Mouse (Mus musculus) CH12.LX (cell line): ENCODE results near the gene Togaram2. TPM values are rescaled to one million over a fixed set of nuclear protein-coding genes. Genes with fewer than 3 reads are reported as not detected.
"Not testable (repeated sequence)": the region's sequence is repeated elsewhere in the genome, so short reads cannot be mapped to it uniquely, and the experiment has no call there.

Source experiments
- DNase-seq: peaks from one replicate; pipeline ENCODE4 v3.0.0-alpha.2; 2013; ENCODE audit errors: extremely low read depth
- H3K27ac ChIP-seq: 2 replicates; pipeline ENCODE4 v1.5.1; 2012; ENCODE audit warnings: low read depth, mild to moderate bottlenecking, control low read depth, moderate library complexity; ENCODE audit not compliant: insufficient read depth
- H3K27me3 ChIP-seq: replicated peaks from 2 replicates; pipeline ENCODE3; 2012; ENCODE audit warnings: inconsistent platforms
- H3K36me3 ChIP-seq, 2 experiments: replicated peaks in 1 of 2; 2 replicates each; pipeline versions ENCODE3 to v1.6.1; 2012; ENCODE audit warnings: inconsistent platforms in 1 of 2, low read length in 1 of 2, mild to moderate bottlenecking in 1 of 2, mixed read lengths in 1 of 2, moderate library complexity in 1 of 2; ENCODE audit not compliant: control insufficient read depth in 1 of 2, insufficient read depth in 1 of 2
- H3K4me1 ChIP-seq, 2 experiments: 2 replicates each; pipeline ENCODE4 v1.6.1; 2012; ENCODE audit warnings: inconsistent platforms in 1 of 2, moderate library complexity in 1 of 2; ENCODE audit not compliant: insufficient read depth in 2 of 2, control insufficient read depth in 1 of 2
- H3K4me2 ChIP-seq: 2 replicates; pipeline ENCODE4 v1.6.1; 2012; ENCODE audit warnings: low read depth, mild to moderate bottlenecking, control low read depth; ENCODE audit not compliant: poor library complexity, insufficient read depth, severe bottlenecking
- H3K4me3 ChIP-seq, 3 experiments: fragments of 150-350 bp in 1 of 3; sonication (generic) in 1 of 3; replicated peaks in 1 of 3; 2 replicates each; pipeline versions ENCODE3 to v1.5.1; 2011 to 2012; ENCODE audit warnings: low read depth in 2 of 3, low read length in 2 of 3, mild to moderate bottlenecking in 2 of 3, moderate library complexity in 2 of 3, control low read depth in 1 of 3, improper control_type of control experiment in 1 of 3, inconsistent platforms in 1 of 3, mixed read lengths in 1 of 3; ENCODE audit not compliant: poor library complexity in 1 of 3
- H3K79me2 ChIP-seq: replicated peaks from 2 replicates; pipeline ENCODE4 v1.6.1; 2012; ENCODE audit warnings: mild to moderate bottlenecking, moderate library complexity; ENCODE audit not compliant: control insufficient read depth, poor library complexity, insufficient read depth, severe bottlenecking; ENCODE audit errors: extremely low read depth
- H3K9ac ChIP-seq: 2 replicates; pipeline ENCODE4 v1.6.1; 2012; ENCODE audit warnings: low read depth, mild to moderate bottlenecking, control low read depth, moderate library complexity; ENCODE audit not compliant: insufficient read depth
- H3K9me3 ChIP-seq: replicated peaks from 2 replicates; pipeline ENCODE3; 2012; ENCODE audit warnings: low read length, inconsistent platforms, mixed read lengths
- BHLHE40 ChIP-seq: IDR thresholded peaks from 2 replicates; pipeline ENCODE4 v1.6.1; 2011; ENCODE audit warnings: mild to moderate bottlenecking, low read depth, low read length, improper control_type of control experiment
- CHD2 ChIP-seq: IDR thresholded peaks from 2 replicates; pipeline ENCODE4 v1.6.1; 2011; ENCODE audit warnings: low read length, improper control_type of control experiment
- EP300 ChIP-seq: IDR thresholded peaks from 2 replicates; pipeline ENCODE4 v1.6.1; 2011; ENCODE audit warnings: low read length, improper control_type of control experiment
- ETS1 ChIP-seq: conservative IDR thresholded peaks from 2 replicates; pipeline ENCODE4 v1.6.1; 2012; ENCODE audit warnings: low read depth, mild to moderate bottlenecking, inconsistent platforms, low read length, improper control_type of control experiment, moderate library complexity
- HCFC1 ChIP-seq: IDR thresholded peaks from 2 replicates; pipeline ENCODE4 v1.6.1; 2012; ENCODE audit warnings: low read depth, mild to moderate bottlenecking, inconsistent platforms, low read length, improper control_type of control experiment
- MAX ChIP-seq: IDR thresholded peaks from 2 replicates; pipeline ENCODE4 v1.6.1; 2011; ENCODE audit warnings: low read length, improper control_type of control experiment
- MAZ ChIP-seq: IDR thresholded peaks from 2 replicates; pipeline ENCODE4 v1.6.1; 2012; ENCODE audit warnings: low read depth, mild to moderate bottlenecking, inconsistent platforms, low read length, improper control_type of control experiment, moderate library complexity
- MYC ChIP-seq: IDR thresholded peaks from 2 replicates; pipeline ENCODE4 v1.6.1; 2011; ENCODE audit warnings: low read depth, mild to moderate bottlenecking, improper control_type of control experiment, low read length
- NELFE ChIP-seq: IDR thresholded peaks from 2 replicates; pipeline ENCODE4 v1.6.1; 2011; ENCODE audit warnings: low read depth, low read length, improper control_type of control experiment
- NRF1 ChIP-seq: IDR thresholded peaks from 2 replicates; pipeline ENCODE4 v1.6.1; 2014; ENCODE audit warnings: low read depth, mild to moderate bottlenecking, inconsistent platforms, low read length, improper control_type of control experiment, moderate library complexity
- PAX5 ChIP-seq: IDR thresholded peaks from 2 replicates; pipeline ENCODE4 v1.6.1; 2012; ENCODE audit warnings: low read length, inconsistent platforms, mixed read lengths
- RAD21 ChIP-seq: IDR thresholded peaks from 2 replicates; pipeline ENCODE4 v1.6.1; 2011; ENCODE audit warnings: low read depth, mild to moderate bottlenecking, low read length, improper control_type of control experiment, moderate library complexity
- SIN3A ChIP-seq: IDR thresholded peaks from 2 replicates; pipeline ENCODE4 v1.6.1; 2012; ENCODE audit warnings: low read length, improper control_type of control experiment, inconsistent platforms
- UBTF ChIP-seq: IDR thresholded peaks from 2 replicates; pipeline ENCODE4 v1.6.1; 2012; ENCODE audit warnings: low read depth, mild to moderate bottlenecking, inconsistent platforms, low read length, improper control_type of control experiment, moderate library complexity
- USF2 ChIP-seq: conservative IDR thresholded peaks from 2 replicates; pipeline ENCODE4 v1.6.1; 2011; ENCODE audit warnings: low read depth, low read length, improper control_type of control experiment
- ZC3H11A ChIP-seq: IDR thresholded peaks from 2 replicates; pipeline ENCODE4 v1.6.1; 2012; ENCODE audit warnings: low read depth, mild to moderate bottlenecking, inconsistent platforms, low read length, improper control_type of control experiment
- ZKSCAN1 ChIP-seq: IDR thresholded peaks from 2 replicates; pipeline ENCODE4 v1.6.1; 2012; ENCODE audit warnings: low read depth, inconsistent platforms, low read length, improper control_type of control experiment, borderline replicate concordance
- ZMIZ1 ChIP-seq: IDR thresholded peaks from 2 replicates; pipeline ENCODE4 v1.6.1; 2012; ENCODE audit warnings: low read depth, mild to moderate bottlenecking, inconsistent platforms, low read length, improper control_type of control experiment
- ZNF384 ChIP-seq: IDR thresholded peaks from 2 replicates; pipeline ENCODE4 v1.6.1; 2012; ENCODE audit warnings: low read depth, low read length, improper control_type of control experiment, inconsistent platforms
- dilution Hi-C: fragments of 300-500 bp; cut with MboI; formaldehyde crosslinking; loops from 2 replicates; pipeline ENCODE4 v1.14.3; 2020; ENCODE audit warnings: low sequenced_read_pairs; ENCODE audit not compliant: extremely low pct_unique_long_range_greater_than_20kb, extremely low pct_ligation_motif_present
- in situ Hi-C: fragments of 300-500 bp; cut with MboI; formaldehyde crosslinking; loops from 3 replicates; pipeline ENCODE4 v1.14.3; 2019; ENCODE audit warnings: low sequenced_read_pairs, low pct_ligation_motif_present, low pct_unique_long_range_greater_than_20kb, mixed read lengths
- polyA plus RNA-seq: library from polyadenylated mRNA; unstranded; fragments of >175 nt; gene quantifications from 2 replicates; pipeline ENCODE4 v1.2.1, GENCODE M21; 2012; ENCODE audit warnings: low read depth; ENCODE audit not compliant: insufficient read length
- total RNA-seq, 2 experiments: library from RNA; depleted of rRNA; stranded (reverse); fragments of 300-350 nt in 1 of 2; fragments of >200 nt in 1 of 2; gene quantifications; 2 replicates each; pipeline ENCODE4 v1.2.3; 2012 to 2014

The Togaram2 gene
- total and polyA plus RNA-seq, 3 experiments, result 0.76 to 19.6 (median 2.6) TPM

- Histone ChIP-seq H3K4me3 (no peak within 1 kb of the TSS), H3K4me1 (no peaks in the 10 kb centered on the region), H3K27ac (no peak within 1 kb of the TSS), H3K79me2 (no peaks in the 10 kb centered on the region), H3K36me3 (no peaks in the 10 kb centered on the region), H3K4me2 (no peak within 1 kb of the TSS), H3K9me3 (no peaks in the 10 kb centered on the region)
- dilution Hi-C loops, result no loop called here
- TF ChIP-seq NELFE, result no peak
- TF ChIP-seq MYC, result no peak
- no peak for TF ChIP-seq MAX
- no peak for TF ChIP-seq HCFC1
- TF ChIP-seq BHLHE40, result no peak
- no peak for TF ChIP-seq ZNF384
- no peak for TF ChIP-seq PAX5
- no peak for TF ChIP-seq MAZ
- TF ChIP-seq RAD21, result no peak
- no peak for TF ChIP-seq ZC3H11A
- TF ChIP-seq USF2, result no peak
- no peak for TF ChIP-seq ETS1
- no peak for TF ChIP-seq UBTF
- TF ChIP-seq NRF1, result no peak
- no peak for TF ChIP-seq CHD2
- TF ChIP-seq EP300, result no peak
- no peak for TF ChIP-seq SIN3A
- TF ChIP-seq ZMIZ1, result no peak
- TF ChIP-seq, all 38 proteins: peak for 0
- Histone ChIP-seq H3K9ac (no peak within 1 kb of the TSS), H3K27me3 (peaks cover 16% of the 10 kb centered on the region)
- in situ Hi-C loops, result no loop called here
- DNase-seq, result no peak
These were observed 79.8 kb downstream of the Togaram2 start, which contains the start of gene Pcare for GRCm38 (mm10) chr17:71752831-71753230. Gene Pcare, minus strand, starts transcription at chr17:71752894.

DNA sequence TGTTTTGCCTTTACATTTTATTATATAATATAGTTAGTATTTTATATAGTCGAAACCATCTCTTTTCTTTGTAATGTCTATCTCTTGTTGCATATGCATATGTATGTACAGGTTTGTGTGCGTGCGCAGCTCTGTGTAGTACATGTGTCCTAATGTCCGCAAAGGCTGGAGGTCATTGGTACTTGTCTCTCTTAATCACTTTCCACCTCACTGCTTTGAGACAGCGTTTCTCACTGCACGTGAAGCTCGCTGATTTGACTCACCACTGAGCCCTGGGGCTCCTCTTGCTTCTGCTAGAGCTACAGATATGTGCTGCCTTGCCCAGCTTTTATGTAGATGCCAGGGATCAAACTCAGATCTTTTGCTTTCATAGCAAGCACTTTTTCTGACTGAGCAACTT lies 87.5 kb downstream of the Togaram2 start:
- DNase-seq, result no peak

GRCm38 (mm10) chr17:71768173-71768572 lies 95.1 kb downstream of the Togaram2 start, which contains the start of gene Clip4:
Gene Clip4, plus strand, starts transcription at chr17:71768473.
- H3K36me3 ChIP-seq, H3K27ac ChIP-seq, H3K9me3 ChIP-seq, H3K27me3 ChIP-seq, H3K4me2 ChIP-seq, H3K79me2 ChIP-seq, H3K9ac ChIP-seq, dilution Hi-C loops, DNase-seq, in situ Hi-C loops, H3K4me3 ChIP-seq: not testable (repeated sequence)
- peaks cover 2 to 21% of the 10 kb centered on the region in 2 experiments; a peak in 3 of 4 replicates for H3K4me1 ChIP-seq

More for the DNA sequence above, 87.5 kb downstream of the Togaram2 start:
- no peak overlapping the region for H3K4me3 ChIP-seq
- no peak overlapping the region for H3K4me2 ChIP-seq
- H3K27me3 ChIP-seq, result no peaks in the 10 kb centered on the region
- no peaks in the 10 kb centered on the region for H3K79me2 ChIP-seq
- H3K36me3 ChIP-seq, result no peaks in the 10 kb centered on the region
- dilution Hi-C loops, result no loop called here
- H3K4me1 ChIP-seq, result no peaks in the 10 kb centered on the region
- no peak overlapping the region for H3K9ac ChIP-seq
- H3K27ac ChIP-seq, result no peak overlapping the region
- peaks cover 3% of the 10 kb centered on the region for H3K9me3 ChIP-seq
- TF ChIP-seq ZKSCAN1 (no peak), BHLHE40 (0 out of 2 replicates have a peak, but pooled peaks have one; percentile 9)
- in situ Hi-C loops, result no loop called here
